Mouse (Mus musculus): ENCODE measurements around the gene Gm34302.
A peak's percentile ranks its signal among the peaks of the same experiment; 100 is the strongest.
"Not testable (repeated sequence)": the region's sequence is repeated elsewhere in the genome, so short reads cannot be mapped to it uniquely, and the experiment has no call there.

Gm34302 gene

DNA sequence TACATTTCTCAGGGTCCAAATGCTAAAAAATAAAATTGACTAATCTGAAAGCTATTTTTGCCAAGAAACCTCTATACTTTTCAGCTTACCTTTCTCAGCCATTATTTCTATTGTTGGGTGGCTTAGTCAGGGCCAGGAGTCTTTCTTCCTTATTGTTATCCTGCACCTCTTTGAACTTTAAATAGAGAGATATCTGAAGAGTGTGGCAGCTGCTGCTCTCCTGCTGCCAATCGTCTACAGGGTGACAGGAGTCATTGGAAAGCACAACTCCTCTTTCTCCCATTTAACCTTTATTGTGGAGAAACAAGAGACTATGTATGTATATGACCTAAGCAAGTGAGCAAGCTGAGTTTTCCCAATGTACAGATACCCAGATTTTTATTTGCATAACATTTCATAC is at the start of gene Gm34302:
TSS of gene Gm34302 (minus strand) at position 154 of the 400 bp plus-strand sequence.
- DNase-seq (ENCODE audit: low spot score): no peak

GRCm38 (mm10) chr3:63531847-63532246 is 48.2 kb upstream of the Gm34302 start:
- DNase-seq (ENCODE audit: low spot score): no peak

DNA sequence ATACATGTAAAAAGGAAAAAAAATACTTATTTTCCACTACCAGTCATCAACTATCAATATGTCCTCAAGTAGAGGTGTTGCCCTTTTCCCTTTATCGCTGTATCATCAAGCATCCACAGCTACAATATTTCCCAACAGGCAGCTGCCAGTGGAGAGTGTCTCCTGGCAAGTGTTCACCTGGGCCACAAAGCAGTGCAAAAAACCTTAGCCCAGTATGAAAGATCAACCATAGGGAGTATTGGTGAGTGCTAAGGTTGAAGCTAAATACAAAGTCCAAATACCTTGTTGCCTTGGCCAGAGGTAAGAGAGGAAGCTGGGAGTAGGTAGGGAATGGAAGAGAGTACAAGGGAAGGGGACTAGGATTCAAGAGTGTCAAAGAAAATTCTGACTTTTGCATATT is 34.0 kb upstream of the Gm34302 start:
- DNase-seq (ENCODE audit: low spot score): no peak

DNA sequence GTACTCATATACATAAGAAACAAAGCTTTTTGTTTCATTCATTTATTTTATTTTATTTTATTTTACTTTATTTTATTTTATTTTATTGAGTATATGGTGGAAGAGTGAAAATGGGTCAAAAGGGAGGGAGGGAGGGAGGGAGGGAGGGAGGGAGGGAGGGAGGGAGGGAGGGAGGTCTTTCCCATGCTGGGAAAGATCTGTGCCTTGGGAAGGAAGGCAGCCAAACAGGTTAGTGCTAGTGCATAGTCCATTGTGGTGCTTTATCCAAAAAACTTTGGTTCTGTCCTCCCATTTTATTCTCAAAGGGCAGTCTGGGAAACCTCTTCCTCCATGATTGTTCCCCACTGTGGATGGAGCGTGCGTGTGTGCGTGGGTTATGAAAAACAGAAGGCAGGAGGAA is 32.6 kb upstream of the Gm34302 start:
- not testable (repeated sequence) for DNase-seq (ENCODE audit: low spot score)

GRCm38 (mm10) chr3:63511316-63511715 is 27.6 kb upstream of the Gm34302 start:
- no peak for DNase-seq (ENCODE audit: low spot score)

DNA sequence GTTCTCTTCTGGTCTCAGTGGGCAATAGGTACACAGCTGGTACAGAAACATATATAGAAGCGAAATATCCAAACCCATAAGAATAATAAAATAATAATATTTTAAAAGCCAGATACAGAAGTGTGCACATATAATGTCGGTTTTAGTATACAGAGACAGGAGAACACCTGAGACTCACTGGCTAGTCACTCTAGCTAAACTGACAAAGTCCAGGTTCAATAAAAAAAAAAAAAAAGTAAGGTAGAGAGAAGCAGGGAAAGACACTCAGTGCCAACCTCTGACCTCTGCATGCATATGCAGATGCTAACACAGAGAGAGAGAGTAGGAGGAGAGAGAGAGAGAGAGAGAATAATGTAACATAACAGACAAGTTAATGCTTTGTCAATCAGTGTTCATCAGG is 25.8 kb upstream of the Gm34302 start:
- no peak for DNase-seq (ENCODE audit: low spot score)

DNA sequence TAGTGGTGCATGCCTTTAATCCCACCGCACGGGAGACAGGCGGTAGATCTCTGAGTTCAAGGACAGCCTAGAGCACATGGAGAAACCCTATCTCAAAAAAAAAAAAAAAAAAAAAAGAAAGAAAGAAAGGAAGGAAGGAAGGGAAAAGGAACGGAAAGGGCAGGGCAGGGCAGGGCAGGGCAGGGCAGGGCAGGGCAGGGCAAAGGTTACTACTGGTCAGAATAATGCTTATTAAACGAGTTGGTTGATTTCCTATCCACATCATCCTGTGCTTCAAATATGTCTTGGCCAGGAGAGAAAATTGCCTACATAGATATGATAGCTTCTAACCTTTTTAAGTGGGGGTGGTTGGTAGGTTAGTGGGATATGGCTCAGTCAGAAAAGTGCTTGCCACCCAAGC is 25.2 kb upstream of the Gm34302 start:
- no peak for DNase-seq (ENCODE audit: low spot score)

DNA sequence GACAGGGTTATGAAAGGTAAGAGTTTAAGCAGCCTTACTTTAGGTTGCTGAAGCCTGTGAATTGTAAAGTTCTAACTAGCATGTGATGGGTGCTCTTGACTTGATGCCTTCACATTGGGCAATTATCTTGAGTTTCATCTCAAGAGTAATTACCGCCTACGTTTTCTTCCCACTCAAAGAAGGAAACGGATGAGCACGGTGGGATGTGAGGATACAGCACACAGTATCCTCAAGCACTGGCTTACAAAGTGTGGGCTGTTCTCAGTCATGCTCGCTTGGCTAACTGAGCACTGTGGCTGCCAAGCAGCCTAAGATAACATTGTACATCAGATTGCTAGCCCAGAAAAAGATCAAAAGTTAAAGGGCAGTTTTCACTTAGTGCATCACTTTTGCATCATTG is 20.8 kb upstream of the Gm34302 start:
- no peak for DNase-seq (ENCODE audit: low spot score)

DNA sequence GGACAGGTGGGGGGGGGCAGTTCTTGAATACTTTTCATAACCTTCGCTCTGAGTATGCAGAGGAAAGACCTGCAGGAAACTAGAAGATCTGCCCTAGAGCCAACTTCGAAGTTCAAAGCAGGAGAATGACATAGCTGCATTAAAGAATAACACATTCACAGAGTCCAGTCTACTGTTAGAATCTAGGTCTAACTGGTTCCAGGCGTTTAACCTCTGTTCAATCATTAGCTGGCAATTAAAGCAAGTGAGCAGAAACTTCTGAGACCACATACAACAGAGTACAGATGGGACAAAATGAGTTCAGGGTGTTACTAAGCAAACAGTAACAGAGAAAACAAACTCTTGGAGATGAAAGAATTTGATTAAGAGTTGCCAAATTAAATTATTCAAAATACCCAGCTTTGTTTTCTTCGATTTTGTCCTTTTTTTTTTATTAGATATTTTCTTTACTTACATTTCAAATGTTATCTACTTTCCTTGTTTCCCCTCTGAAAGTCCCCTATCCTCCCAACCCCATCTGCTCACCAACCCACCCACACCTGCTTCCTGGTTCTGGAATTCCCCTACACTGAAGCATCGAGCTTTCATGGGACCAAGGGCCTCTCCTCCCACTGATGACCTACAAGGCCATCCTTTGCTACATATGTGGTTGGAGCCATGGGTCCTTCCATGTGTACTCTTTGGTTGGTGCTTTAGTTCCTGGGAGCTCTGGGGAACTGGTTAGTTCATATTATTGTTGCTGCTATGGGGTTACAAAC is 11.1 kb upstream of the Gm34302 start:
- no peak for DNase-seq (ENCODE audit: low spot score)

- peak; percentile 8 for DNase-seq (ENCODE audit: low spot score)
Measured at GRCm38 (mm10) chr3:63493563-63493962, 9.9 kb upstream of the Gm34302 start.

DNA sequence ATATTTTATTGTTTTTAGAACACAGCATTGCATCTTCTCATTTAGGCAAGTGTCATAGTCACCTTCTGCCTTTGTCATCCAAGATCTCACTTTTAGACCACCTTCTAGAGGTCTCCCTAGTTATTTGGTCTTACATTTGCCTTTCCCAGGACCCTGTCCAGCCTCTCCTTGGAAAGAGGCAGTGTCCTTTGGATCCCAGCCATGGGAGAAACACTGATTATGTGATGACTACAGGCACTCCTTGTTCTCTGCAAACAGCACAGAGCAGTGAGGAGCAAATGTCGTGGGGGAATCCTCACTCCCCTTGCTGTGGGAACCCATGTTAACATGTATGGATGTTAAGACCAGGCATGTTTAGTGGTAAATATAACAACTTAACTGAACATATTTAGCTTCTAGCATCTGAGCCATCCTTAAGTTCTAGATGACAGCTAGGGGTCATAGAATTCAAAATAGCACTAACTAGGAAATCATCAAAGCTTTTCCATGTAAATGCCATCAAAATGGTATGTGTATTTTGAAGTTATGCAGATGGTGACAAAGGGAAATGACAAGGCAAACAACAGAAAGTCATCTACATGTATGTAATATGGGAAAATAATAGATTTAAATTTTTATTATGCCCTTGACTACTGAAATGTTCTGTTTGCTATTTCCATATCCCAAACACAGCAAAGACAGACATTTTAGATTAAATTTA is 43.1 kb downstream of the Gm34302 start:
- DNase-seq (ENCODE audit: low spot score): no peak

GRCm38 (mm10) chr3:63439738-63440137 is 43.9 kb downstream of the Gm34302 start:
- no peak for DNase-seq (ENCODE audit: low spot score)

- DNase-seq (ENCODE audit: low spot score): no peak
Measured at GRCm38 (mm10) chr3:63438898-63439297, 44.8 kb downstream of the Gm34302 start.
